Mouse (Mus musculus) midbrain, embryonic 10.5 days (tissue): ENCODE results near the gene Zscan26. TPM values are rescaled to one million over a fixed set of nuclear protein-coding genes. Genes with fewer than 3 reads are reported as not detected.
"Not testable (repeated sequence)": the region's sequence is repeated elsewhere in the genome, so short reads cannot be mapped to it uniquely, and the experiment has no call there.

ENCODE experiments used
- DNase-seq: peaks from one replicate; pipeline ENCODE4 v3.0.0-alpha.2; 2017; ENCODE audit warnings: low spot score
- H3K27ac ChIP-seq: fragments of 300-500 bp; sonication (generic); replicated peaks from 2 replicates; pipeline ENCODE4 v1.5.1; 2016; ENCODE audit warnings: mild to moderate bottlenecking
- H3K27me3 ChIP-seq: fragments of 300-500 bp; sonication (generic); 2 replicates; pipeline ENCODE4 v1.6.1; 2016; ENCODE audit warnings: low read depth, mild to moderate bottlenecking; ENCODE audit not compliant: poor library complexity, severe bottlenecking
- H3K36me3 ChIP-seq: fragments of 300-500 bp; sonication (generic); 2 replicates; pipeline ENCODE4 v1.6.1; 2016; ENCODE audit warnings: mild to moderate bottlenecking, moderate library complexity
- H3K4me1 ChIP-seq: fragments of 300-500 bp; sonication (generic); 2 replicates; pipeline ENCODE4 v1.6.1; 2016
- H3K4me3 ChIP-seq: fragments of 300-500 bp; sonication (generic); 2 replicates; pipeline ENCODE4 v1.5.1; 2016; ENCODE audit warnings: mild to moderate bottlenecking, moderate library complexity
- H3K9me3 ChIP-seq: fragments of 300-500 bp; sonication (generic); replicated peaks from 2 replicates; pipeline ENCODE4 v1.6.1; 2016; ENCODE audit warnings: mild to moderate bottlenecking
- WGBS: fragments of 180-500 bp; shearing (Covaris S2); methylation state at CpG from one replicate; pipeline ENCODE4 v1.1.7; 2016; 5-methylcytosine and 5-hydroxymethylcytosine counted together
- polyA plus RNA-seq: library from polyadenylated mRNA; unstranded; fragments of >200 nt; fragmentation: Nextera tagmentation; extraction: Ambion mirVana; gene quantifications from 2 replicates; pipeline ENCODE4 v1.2.1, GENCODE M21; 2016

Zscan26 gene
- 24.2 and 25.6 TPM in 2 replicates for polyA plus RNA-seq

DNA sequence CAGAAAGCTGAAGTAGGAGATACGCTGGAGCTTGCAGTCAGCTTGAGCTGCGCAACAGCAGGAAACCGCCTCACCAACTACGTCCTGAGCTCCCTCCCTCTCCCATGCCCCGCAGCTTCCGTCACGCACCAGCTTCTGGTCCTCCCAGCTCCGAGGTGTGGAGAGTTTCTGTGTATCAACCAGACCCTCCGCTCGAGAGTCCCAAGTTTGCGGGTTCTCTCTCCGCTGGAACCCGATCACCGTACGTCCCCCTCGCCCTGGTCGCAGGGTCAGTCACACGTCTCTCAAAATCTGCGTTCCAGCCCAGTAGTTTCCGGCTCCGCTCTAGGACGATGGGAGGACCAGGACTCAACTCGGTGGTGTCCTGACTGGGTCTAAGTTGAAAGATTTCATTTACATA is at the start of gene Zscan26:
Gene Zscan26, minus strand, starts transcription at position 282 of the 400 bp plus-strand sequence.
- peaks cover 58% of the 10 kb centered on the region for H3K27me3 ChIP-seq
- H3K27ac ChIP-seq, result peak within 1 kb of the TSS; percentile 91
- no peaks in the 10 kb centered on the region for H3K9me3 ChIP-seq
- peak within 1 kb of the TSS; percentile 84 for H3K4me3 ChIP-seq
- H3K36me3 ChIP-seq, result peaks cover 19% of the 10 kb centered on the region
- under 1% methylated on average over 23 of the region's 23 CpGs for WGBS
- DNase-seq, result peak; percentile 88
- H3K4me1 ChIP-seq, result peaks cover 14% of the 10 kb centered on the region

DNA sequence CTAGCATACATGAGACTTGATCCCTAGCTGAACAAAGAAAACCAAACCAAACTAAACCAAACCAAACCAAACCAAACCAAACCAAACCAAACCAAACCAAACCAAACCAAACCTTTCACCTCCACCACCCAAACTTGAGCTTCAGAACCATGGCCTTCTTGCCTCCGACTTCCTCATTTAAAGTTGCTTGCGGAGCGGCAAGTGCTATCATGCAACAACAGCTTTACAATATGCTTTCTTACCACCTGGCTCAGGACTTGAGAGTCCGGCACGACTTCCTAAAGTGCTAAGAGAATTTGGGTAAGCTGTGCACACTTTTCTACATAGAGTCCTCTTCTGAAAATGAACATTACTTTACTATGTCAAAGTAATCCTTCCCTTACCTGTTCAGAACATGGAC is 48.8 kb upstream of the Zscan26 start:
- H3K4me3 ChIP-seq, result no peak overlapping the region
- H3K9me3 ChIP-seq, result no peaks in the 10 kb centered on the region
- 91% methylated on average over 5 of the region's 5 CpGs for WGBS

DNA sequence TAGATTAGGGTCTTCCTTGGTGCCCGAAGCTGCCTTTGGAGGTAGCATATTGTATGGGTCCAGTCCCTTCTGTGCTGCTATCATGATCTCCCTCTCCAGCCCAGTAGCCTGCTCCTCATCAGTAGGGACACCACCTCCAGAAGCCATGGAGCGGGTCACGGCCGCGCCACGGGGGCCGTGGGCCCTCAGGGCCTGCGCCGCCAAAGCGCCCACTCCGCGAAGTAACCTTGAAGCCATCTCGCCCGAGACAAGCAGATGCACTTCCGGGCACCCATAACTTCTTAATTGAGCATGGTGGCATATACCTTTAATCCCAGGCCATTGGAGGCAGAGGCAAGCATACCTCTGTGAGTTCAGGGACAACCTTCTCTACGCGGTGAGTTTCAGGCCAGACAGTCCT is 47.7 kb upstream of the Zscan26 start, which contains the start of gene Gm11273:
Gene Gm11273, minus strand, starts transcription at position 237 of the 400 bp plus-strand sequence.
- not testable (repeated sequence) for H3K4me1 ChIP-seq, H3K27me3 ChIP-seq, DNase-seq, H3K4me3 ChIP-seq, H3K36me3 ChIP-seq, H3K27ac ChIP-seq, H3K9me3 ChIP-seq
- WGBS, result 91% methylated on average over 17 of the region's 17 CpGs

More for the DNA sequence above, 48.8 kb upstream of the Zscan26 start:
- H3K4me1 ChIP-seq, result peaks cover 10% of the 10 kb centered on the region
- H3K27ac ChIP-seq, result no peak overlapping the region
- H3K36me3 ChIP-seq, result no peaks in the 10 kb centered on the region
- no peaks in the 10 kb centered on the region for H3K27me3 ChIP-seq
- DNase-seq, result no peak

DNA sequence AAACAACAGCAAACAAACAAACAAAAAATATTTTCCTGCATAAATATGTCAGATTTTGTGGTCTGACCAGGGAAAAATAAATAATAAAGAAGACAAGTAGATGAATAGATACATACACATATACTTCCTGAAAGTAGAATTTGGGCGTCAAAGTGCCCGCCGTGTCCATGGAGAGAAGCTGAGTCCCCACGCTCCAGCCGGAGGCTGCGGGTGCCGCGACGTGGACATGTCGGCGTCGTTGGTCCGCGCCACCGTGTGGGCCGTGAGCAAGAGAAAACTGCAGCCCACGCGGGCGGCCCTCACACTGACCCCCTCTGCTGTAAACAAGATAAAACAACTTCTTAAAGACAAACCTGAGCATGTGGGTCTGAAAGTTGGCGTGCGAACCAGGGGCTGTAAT is 41.5 kb upstream of the Zscan26 start, which contains the start of gene AK157302:
Gene AK157302, plus strand, starts transcription at position 144 of the 400 bp plus-strand sequence.
- WGBS, result 94% methylated on average over 21 of the region's 21 CpGs

DNA sequence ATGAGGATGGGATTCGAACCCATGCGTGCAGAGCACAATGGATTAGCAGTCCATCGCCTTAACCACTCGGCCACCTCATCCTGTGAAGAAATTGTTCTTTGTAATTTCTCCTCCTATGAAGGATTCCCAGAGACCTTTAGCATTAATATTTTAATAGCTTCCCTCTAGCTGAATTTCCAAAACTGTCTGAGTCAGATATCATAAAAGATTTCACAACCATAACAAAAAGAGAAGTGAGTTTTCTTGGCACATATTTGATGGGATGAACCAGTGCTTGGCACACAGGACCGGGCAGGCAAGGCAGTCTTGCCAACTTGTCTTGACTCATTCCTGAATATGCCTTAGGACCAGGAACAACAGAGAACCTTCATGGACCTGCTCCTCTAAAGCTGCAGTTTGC is 39.3 kb upstream of the Zscan26 start:
- Histone ChIP-seq H3K27me3 (no peaks in the 10 kb centered on the region), H3K4me3 (no peak overlapping the region), H3K27ac (no peak overlapping the region), H3K9me3 (no peaks in the 10 kb centered on the region), H3K4me1 (no peaks in the 10 kb centered on the region), H3K36me3 (no peaks in the 10 kb centered on the region)
- WGBS, result 94% methylated on average over 5 of the region's 5 CpGs
- no peak for DNase-seq

More for the DNA sequence above, 41.5 kb upstream of the Zscan26 start, which contains the start of gene AK157302:
- H3K9me3 ChIP-seq, result no peaks in the 10 kb centered on the region
- H3K27me3 ChIP-seq, result no peaks in the 10 kb centered on the region
- no peaks in the 10 kb centered on the region for H3K4me1 ChIP-seq
- no peak within 1 kb of the TSS for H3K27ac ChIP-seq
- H3K4me3 ChIP-seq, result no peak within 1 kb of the TSS
- no peak for DNase-seq
- H3K36me3 ChIP-seq, result no peaks in the 10 kb centered on the region

DNA sequence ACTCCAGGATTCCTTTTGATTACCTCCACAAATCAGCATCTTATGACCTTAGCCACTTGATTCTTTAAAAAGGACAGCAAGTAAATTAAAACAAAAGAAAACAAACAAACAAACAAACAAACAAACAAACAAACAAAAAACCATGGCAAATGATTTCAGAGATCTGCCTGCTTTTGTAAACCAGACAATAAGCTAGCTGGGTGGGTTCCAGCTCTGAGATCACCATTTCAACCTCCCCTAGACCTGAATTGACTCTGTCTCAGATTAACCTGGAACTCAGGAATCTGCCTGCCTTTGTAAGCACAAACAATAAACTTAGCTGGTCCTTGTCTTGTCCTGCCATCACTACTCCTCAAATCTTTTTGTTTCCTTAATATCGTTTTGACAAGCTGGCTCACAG is 33.4 kb upstream of the Zscan26 start:
- H3K27ac ChIP-seq, result no peak overlapping the region
- no peak overlapping the region for H3K4me3 ChIP-seq
- DNase-seq, result no peak
- 95% methylated on average over 1 of the region's 1 CpGs for WGBS
- peaks cover 27% of the 10 kb centered on the region for H3K36me3 ChIP-seq
- H3K9me3 ChIP-seq, result no peaks in the 10 kb centered on the region
- no peaks in the 10 kb centered on the region for H3K27me3 ChIP-seq
- no peaks in the 10 kb centered on the region for H3K4me1 ChIP-seq

DNA sequence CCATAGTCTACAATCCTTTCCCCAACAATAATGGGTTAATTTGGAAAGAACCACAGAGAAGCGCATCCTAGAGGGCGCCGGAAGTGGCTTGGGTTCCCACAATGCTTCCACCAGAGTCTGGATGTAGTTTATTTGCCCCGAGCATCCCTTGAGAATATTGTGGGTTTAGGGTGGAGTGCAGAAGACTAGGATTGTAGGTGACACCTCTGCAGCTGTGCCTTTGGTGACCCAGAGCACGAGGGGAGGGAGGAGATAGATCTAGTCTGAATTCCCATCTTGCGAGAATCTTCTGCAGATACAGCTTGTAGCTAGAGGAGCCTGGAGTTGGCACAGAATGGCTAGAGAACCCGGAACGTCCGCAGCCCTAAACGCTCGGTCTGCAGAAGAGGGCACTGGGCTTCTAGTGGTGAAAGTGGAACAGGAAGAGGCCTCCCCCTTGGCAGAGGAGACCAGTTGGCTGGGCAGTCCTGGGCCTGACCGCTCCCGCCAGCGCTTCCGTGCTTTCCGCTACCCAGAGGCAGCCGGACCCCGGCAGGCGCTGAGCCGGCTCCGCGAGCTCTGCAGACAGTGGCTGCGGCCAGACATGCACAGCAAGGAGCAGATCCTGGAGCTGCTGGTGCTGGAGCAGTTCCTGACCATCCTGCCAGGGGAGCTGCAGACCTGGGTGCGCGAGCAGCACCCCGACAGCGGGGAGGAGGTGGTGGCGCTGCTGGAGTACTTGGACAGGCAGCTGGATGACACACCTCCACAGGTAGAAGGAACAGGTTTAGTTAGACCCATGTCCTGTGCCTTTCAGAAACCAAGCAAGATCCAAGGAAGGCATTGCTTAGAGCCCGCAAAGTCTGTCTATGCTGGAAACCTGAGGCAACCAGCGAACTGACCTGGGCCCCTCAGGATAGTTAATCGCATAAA is 25.5 kb upstream of the Zscan26 start, which contains the start of the genes Zkscan4 and Gm10065:
Gene Zkscan4, plus strand, starts transcription at position 149 of the 912 bp plus-strand sequence.
Gene Gm10065, minus strand, starts transcription at position 683 of the 912 bp plus-strand sequence.
- H3K9me3 ChIP-seq, H3K36me3 ChIP-seq, H3K27me3 ChIP-seq: not testable (repeated sequence)
- Histone ChIP-seq H3K27ac (peak within 1 kb of the TSS; percentile 83), H3K4me1 (peaks cover 15% of the 10 kb centered on the region), H3K4me3 (peak within 1 kb of the TSS; percentile 68)
- DNase-seq, result peak; percentile 72
- 5% methylated on average over 31 of the region's 31 CpGs for WGBS

DNA sequence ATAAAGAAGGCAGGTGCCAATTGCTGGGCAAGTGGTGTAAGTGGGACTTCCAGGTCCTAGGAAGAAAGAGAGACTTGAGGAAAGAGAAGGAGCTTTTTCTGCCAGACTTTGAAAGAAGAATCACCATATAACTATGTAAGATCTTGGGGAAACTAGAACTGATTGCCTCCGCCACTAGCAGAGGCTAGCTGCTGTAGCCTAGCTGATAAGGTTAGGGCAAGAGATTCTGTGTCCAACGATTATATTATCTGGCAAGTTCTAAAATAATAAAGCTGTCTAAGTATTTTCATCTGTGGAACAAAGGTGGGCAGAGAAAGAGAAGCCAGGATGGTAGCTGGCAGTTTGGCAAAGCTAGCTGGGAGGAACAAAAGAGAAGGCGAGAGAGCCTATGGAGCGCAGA is 18.9 kb upstream of the Zscan26 start:
- Histone ChIP-seq H3K27me3 (peaks cover 35% of the 10 kb centered on the region), H3K9me3 (no peaks in the 10 kb centered on the region), H3K4me1 (peaks cover 20% of the 10 kb centered on the region), H3K4me3 (no peak overlapping the region), H3K27ac (no peak overlapping the region; the same call in 1 of the 2 replicates), H3K36me3 (no peaks in the 10 kb centered on the region)
- no peak for DNase-seq
- WGBS, result 22% methylated on average over 4 of the region's 4 CpGs

DNA sequence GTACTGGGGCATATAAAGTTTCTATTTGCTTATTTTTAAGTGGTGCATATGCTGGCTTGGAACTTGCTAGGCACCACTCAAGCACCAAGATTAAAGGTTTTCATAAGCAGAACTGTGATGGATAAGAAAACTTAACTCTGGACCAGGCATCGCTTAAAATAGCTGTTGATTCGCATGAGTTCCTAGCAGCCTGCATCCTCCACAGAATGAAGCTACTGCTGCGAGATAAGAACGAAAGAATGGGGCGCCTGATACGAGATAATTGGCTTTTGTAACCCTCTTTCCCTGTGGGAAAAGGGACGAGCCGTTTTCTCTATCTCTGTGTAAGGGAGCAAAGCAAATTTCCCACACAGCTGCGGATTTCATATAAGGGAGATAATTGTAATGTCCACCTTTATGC is 15.6 kb upstream of the Zscan26 start:
- Histone ChIP-seq H3K27me3 (peaks cover 56% of the 10 kb centered on the region), H3K27ac (no peak overlapping the region), H3K36me3 (no peaks in the 10 kb centered on the region), H3K4me3 (0 out of 2 replicates have a peak overlapping the region, but pooled peaks have one; percentile 67), H3K4me1 (peaks cover 20% of the 10 kb centered on the region), H3K9me3 (no peaks in the 10 kb centered on the region)
- 17% methylated on average over 9 of the region's 9 CpGs for WGBS
- no peak for DNase-seq

DNA sequence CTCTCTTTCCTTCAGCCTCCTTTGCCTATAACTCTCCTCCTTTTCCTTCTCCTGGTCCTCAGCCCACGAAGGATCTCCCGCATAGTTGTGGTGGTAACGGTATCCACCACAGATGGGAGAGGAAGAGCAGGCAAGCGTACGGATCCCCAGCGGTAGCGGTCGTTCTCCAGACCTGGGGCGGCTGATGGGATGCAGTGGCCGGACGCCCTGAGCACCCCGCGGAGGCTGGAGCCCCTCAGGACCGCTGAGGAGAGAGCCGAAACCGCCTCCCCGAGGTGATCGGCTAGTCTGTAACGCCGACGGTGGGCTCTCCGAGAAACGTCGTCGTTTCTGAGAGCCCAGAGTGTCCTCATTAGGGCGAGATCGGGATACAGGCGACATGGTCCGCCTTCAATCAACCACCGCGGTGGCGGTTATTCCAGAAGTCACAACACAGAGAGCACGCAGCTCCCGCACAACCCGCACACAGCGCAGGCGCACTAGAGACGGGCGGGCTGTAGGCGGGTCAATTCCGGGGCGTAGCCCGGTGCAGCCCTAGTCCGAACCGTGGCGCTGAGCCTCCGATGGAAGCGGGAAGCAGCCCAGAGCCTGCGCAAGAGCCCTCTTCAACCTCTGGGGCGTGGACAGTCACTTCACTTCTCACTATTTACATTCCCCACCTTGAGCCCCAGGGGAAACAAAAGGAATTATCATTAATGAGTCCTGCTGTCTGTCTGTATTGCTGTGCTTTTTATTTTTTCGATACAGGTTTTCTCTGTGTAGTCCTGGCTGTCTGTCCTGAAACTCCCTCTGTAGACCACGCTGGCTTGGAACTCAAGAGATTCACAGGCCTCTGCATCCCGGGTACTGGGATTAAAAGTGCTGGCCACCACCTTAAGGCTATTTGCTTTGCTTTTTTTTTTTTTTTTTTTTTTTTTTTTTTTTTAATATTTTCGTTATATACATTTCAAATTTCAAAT is 14.8 kb upstream of the Zscan26 start, which contains the start of gene Nkapl:
Gene Nkapl, minus strand, starts transcription at position 449 of the 959 bp plus-strand sequence.
- Histone ChIP-seq H3K9me3 (no peaks in the 10 kb centered on the region), H3K36me3 (no peaks in the 10 kb centered on the region), H3K27me3 (peaks cover 56% of the 10 kb centered on the region), H3K4me3 (peak within 1 kb of the TSS; percentile 67), H3K27ac (peak within 1 kb of the TSS; percentile 82), H3K4me1 (peaks cover 20% of the 10 kb centered on the region)
- peak; percentile 88 for DNase-seq
- WGBS, result under 1% methylated on average over 54 of the region's 54 CpGs

DNA sequence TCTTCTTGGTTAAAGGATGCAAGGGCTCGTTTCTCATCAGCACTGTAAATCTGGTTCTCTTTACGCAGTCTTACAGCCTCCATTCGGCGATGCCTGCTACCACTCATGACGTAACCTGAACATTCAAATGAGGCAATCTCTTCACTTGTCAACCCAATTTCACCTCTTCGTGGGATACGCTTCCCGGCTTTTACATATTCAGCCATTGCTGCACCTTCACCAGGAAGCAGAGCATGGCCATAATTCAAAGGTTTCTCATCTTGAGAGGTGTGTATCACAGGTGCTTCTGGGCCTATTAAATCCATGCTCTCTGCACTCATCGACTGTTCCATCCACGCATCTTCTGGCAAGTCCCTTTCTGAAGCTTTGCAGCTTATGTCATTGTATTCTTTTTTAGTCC is 13.8 kb upstream of the Zscan26 start:
- Histone ChIP-seq H3K4me1 (peaks cover 12% of the 10 kb centered on the region), H3K9me3 (peaks cover 3% of the 10 kb centered on the region; the same call in 1 of the 2 replicates), H3K27ac (no peak overlapping the region), H3K27me3 (peaks cover 55% of the 10 kb centered on the region), H3K4me3 (no peak overlapping the region), H3K36me3 (no peaks in the 10 kb centered on the region)
- DNase-seq, result no peak
- WGBS, result 88% methylated on average over 10 of the region's 10 CpGs

DNA sequence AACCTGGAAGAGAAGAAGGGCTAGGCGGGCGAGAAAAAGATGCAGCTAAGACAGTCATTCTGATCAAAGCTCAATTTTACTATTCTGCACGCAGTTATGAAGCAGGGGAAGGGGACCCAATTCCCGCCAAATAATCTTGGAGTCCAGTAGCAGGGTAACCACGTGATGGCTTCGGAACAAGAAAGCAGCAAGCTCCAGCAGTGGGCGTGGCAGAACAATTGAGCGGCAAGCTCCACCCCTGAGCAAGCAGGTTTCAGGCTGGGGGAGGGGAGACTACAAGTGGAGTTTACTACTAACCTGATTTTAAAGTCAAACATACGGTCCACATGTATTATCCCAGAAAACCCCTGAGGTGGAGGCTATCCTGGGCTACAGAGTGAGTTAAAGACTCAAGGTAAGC is 9.0 kb upstream of the Zscan26 start:
- not testable (repeated sequence) for H3K27ac ChIP-seq, H3K4me1 ChIP-seq, H3K9me3 ChIP-seq, DNase-seq, H3K36me3 ChIP-seq, H3K4me3 ChIP-seq
- WGBS, result 56% methylated on average over 9 of the region's 9 CpGs
- peaks cover 51% of the 10 kb centered on the region for H3K27me3 ChIP-seq
